Mouse (Mus musculus) kidney, embryonic 14.5 days (tissue): ENCODE measurements around the gene Arl10. TPM values are rescaled to one million over a fixed set of nuclear protein-coding genes. Genes with fewer than 3 reads are reported as not detected.
"Not testable (repeated sequence)": the region's sequence is repeated elsewhere in the genome, so short reads cannot be mapped to it uniquely, and the experiment has no call there.

Source experiments
- ATAC-seq: fragments of 200-750 bp; cut with Nextera tagmentation; 2 replicates; pipeline ENCODE4 v1.8.0; 2017; ENCODE audit warnings: moderate number of reproducible peaks, mild to moderate bottlenecking, moderate TSS enrichment, moderate library complexity; ENCODE audit not compliant: low FRiP score, low TSS enrichment
- H3K27ac ChIP-seq: fragments of 300-500 bp; sonication (generic); 2 replicates; pipeline ENCODE4 v1.5.1; 2014; ENCODE audit warnings: low read depth, mild to moderate bottlenecking, low read length, moderate library complexity, mixed read lengths
- H3K27me3 ChIP-seq: fragments of 300-500 bp; sonication (generic); 2 replicates; pipeline ENCODE4 v1.6.1; 2014; ENCODE audit warnings: mild to moderate bottlenecking, low read length; ENCODE audit not compliant: control insufficient read depth, insufficient read depth
- H3K36me3 ChIP-seq: fragments of 300-500 bp; sonication (generic); 2 replicates; pipeline ENCODE4 v1.6.1; 2014; ENCODE audit warnings: low read length, mixed read lengths; ENCODE audit not compliant: control insufficient read depth, insufficient read depth
- H3K4me1 ChIP-seq: fragments of 300-500 bp; sonication (generic); 2 replicates; pipeline ENCODE4 v1.6.1; 2014; ENCODE audit warnings: low read length, mixed read lengths; ENCODE audit not compliant: control insufficient read depth, insufficient read depth
- H3K4me2 ChIP-seq: fragments of 300-500 bp; sonication (generic); replicated peaks from 2 replicates; pipeline ENCODE4 v1.6.1; 2014; ENCODE audit warnings: low read depth, mild to moderate bottlenecking, low read length
- H3K4me3 ChIP-seq: fragments of 300-500 bp; sonication (generic); 2 replicates; pipeline ENCODE4 v1.5.1; 2014; ENCODE audit warnings: mild to moderate bottlenecking, low read length
- H3K9ac ChIP-seq: fragments of 300-500 bp; sonication (generic); 2 replicates; pipeline ENCODE4 v1.6.1; 2014; ENCODE audit warnings: low read depth, mild to moderate bottlenecking, low read length, moderate library complexity
- H3K9me3 ChIP-seq: fragments of 300-500 bp; sonication (generic); 2 replicates; pipeline ENCODE4 v1.6.1; 2016; ENCODE audit warnings: low read length; ENCODE audit not compliant: control insufficient read depth
- WGBS: fragments of 180-500 bp; shearing (Covaris S2); extraction: QIAGEN DNeasy Blood & Tissue Kit; methylation state at CpG from one replicate; pipeline ENCODE4 v1.1.7; 2014; 5-methylcytosine and 5-hydroxymethylcytosine counted together
- polyA plus RNA-seq: library from polyadenylated mRNA; unstranded; fragments of >200 nt; fragmentation: Nextera tagmentation; extraction: Ambion mirVana; gene quantifications from 2 replicates; pipeline ENCODE4 v1.2.1, GENCODE M21; 2014

Arl10 gene
- polyA plus RNA-seq, 1 experiment from 2014 or later: 33.5 TPM

- H3K27me3 ChIP-seq: no peaks in the 10 kb centered on the region
- no peak overlapping the region for H3K4me3 ChIP-seq
- no peak for ATAC-seq
- no peak overlapping the region for H3K4me2 ChIP-seq
- H3K36me3 ChIP-seq: peaks cover 7% of the 10 kb centered on the region; the same call in 1 of the 2 replicates
- no peak overlapping the region for H3K27ac ChIP-seq
- H3K4me1 ChIP-seq: 0 out of 2 replicates have a peak, but pooled peaks cover 2% of the 10 kb centered on the region
- H3K9ac ChIP-seq: no peak overlapping the region
- H3K9me3 ChIP-seq: no peaks in the 10 kb centered on the region
- WGBS: 69% methylated on average over 4 of the region's 4 CpGs
These were observed 29.4 kb downstream of the Arl10 start for GRCm38 (mm10) chr13:54604221-54604620.

- Histone ChIP-seq H3K36me3 (peaks cover 5% of the 10 kb centered on the region; the same call in 1 of the 2 replicates), H3K9me3 (no peaks in the 10 kb centered on the region), H3K27me3 (no peaks in the 10 kb centered on the region), H3K4me1 (peaks cover 9% of the 10 kb centered on the region; the same call in 1 of the 2 replicates), H3K9ac (no peak overlapping the region), H3K4me2 (no peak overlapping the region), H3K27ac (no peak overlapping the region), H3K4me3 (no peak overlapping the region)
- WGBS: 76% methylated on average over 5 of the region's 5 CpGs
- no peak for ATAC-seq
These were observed 30.6 kb downstream of the Arl10 start for GRCm38 (mm10) chr13:54605426-54605825.

GRCm38 (mm10) chr13:54607204-54607603 is 32.4 kb downstream of the Arl10 start:
- no peak for ATAC-seq
- H3K4me3 ChIP-seq: no peak overlapping the region
- peaks cover 5% of the 10 kb centered on the region; the same call in 1 of the 2 replicates for H3K36me3 ChIP-seq
- 66% methylated on average over 5 of the region's 5 CpGs for WGBS
- H3K27ac ChIP-seq: no peak overlapping the region
- no peaks in the 10 kb centered on the region for H3K9me3 ChIP-seq
- peaks cover 13% of the 10 kb centered on the region; the same call in 1 of the 2 replicates for H3K4me1 ChIP-seq
- H3K27me3 ChIP-seq: no peaks in the 10 kb centered on the region
- H3K4me2 ChIP-seq: no peak overlapping the region
- no peak overlapping the region for H3K9ac ChIP-seq

DNA sequence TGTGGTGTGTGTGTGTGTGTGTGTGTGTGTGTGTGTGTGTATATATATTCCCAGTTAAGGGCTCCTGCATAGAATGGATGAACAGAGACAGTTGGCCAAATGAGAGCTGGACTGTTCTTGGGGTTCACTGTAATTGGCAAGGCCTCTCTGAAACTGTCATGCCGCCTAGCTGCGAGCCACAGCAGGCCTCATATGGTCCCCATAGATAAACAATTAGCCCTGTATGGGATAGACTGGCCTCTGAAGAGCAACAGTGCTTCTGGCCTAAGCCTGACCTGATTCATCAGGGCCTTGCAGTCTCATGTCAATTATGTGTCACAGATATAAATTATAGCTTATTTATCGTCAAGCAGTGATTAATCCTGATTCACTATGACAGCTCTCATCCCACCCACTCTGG is 33.2 kb downstream of the Arl10 start:
- Histone ChIP-seq H3K4me2 (no peak overlapping the region), H3K9ac (no peak overlapping the region), H3K27ac (no peak overlapping the region), H3K36me3 (peaks cover 5% of the 10 kb centered on the region; the same call in 1 of the 2 replicates), H3K4me1 (peaks cover 13% of the 10 kb centered on the region; the same call in 1 of the 2 replicates), H3K9me3 (no peaks in the 10 kb centered on the region), H3K4me3 (no peak overlapping the region), H3K27me3 (no peaks in the 10 kb centered on the region)
- no peak for ATAC-seq
- 76% methylated on average over 3 of the region's 3 CpGs for WGBS

DNA sequence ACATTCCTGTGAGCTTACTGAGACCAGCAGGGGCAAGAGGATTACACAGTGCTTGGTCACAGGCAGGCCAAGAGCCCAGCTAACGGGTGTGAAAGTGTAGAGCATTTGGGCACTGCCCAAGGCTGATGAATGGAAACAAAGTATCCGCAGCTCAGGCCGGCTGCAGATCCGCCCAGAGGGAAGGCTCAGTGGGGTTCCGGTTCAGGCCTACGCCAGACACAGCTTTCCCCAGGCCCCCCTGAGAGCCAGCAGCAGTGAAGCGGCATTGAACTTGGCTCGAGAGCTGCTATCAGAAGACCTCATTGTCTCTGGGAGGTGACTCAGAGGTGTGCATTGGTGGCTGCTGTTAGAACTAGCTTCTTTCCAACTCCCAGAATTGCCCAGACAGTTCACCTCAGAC is 33.9 kb downstream of the Arl10 start:
- Histone ChIP-seq H3K4me1 (peaks cover 13% of the 10 kb centered on the region; the same call in 1 of the 2 replicates), H3K9ac (no peak overlapping the region), H3K36me3 (peaks cover 5% of the 10 kb centered on the region; the same call in 1 of the 2 replicates), H3K27me3 (no peaks in the 10 kb centered on the region), H3K27ac (no peak overlapping the region), H3K4me2 (no peak overlapping the region), H3K9me3 (no peaks in the 10 kb centered on the region), H3K4me3 (no peak overlapping the region)
- no peak for ATAC-seq
- WGBS: 34% methylated on average over 8 of the region's 8 CpGs

- Histone ChIP-seq H3K9ac (no peak overlapping the region), H3K9me3 (no peaks in the 10 kb centered on the region), H3K4me1 (peaks cover 13% of the 10 kb centered on the region; the same call in 1 of the 2 replicates), H3K4me3 (no peak overlapping the region), H3K4me2 (no peak overlapping the region; the same call in 1 of the 2 replicates), H3K27me3 (no peaks in the 10 kb centered on the region), H3K27ac (no peak overlapping the region), H3K36me3 (peaks cover 5% of the 10 kb centered on the region; the same call in 1 of the 2 replicates)
- 35% methylated on average over 1 of the region's 1 CpGs for WGBS
- ATAC-seq: no peak
These were observed 34.5 kb downstream of the Arl10 start for GRCm38 (mm10) chr13:54609301-54609700.

GRCm38 (mm10) chr13:54610613-54610971 is 35.8 kb downstream of the Arl10 start:
- H3K4me1 ChIP-seq: peaks cover 13% of the 10 kb centered on the region; the same call in 1 of the 2 replicates
- no peaks in the 10 kb centered on the region for H3K9me3 ChIP-seq
- H3K36me3 ChIP-seq: 0 out of 2 replicates have a peak, but pooled peaks cover 5% of the 10 kb centered on the region
- H3K4me2 ChIP-seq: peak overlapping the region; percentile 89
- 8% methylated on average over 13 of the region's 13 CpGs for WGBS
- H3K27ac ChIP-seq: peak overlapping the region; percentile 15; the same call in 1 of the 2 replicates
- H3K4me3 ChIP-seq: peak overlapping the region; percentile 60
- peak; percentile 29; the same call in 1 of the 2 replicates for ATAC-seq
- peak overlapping the region; percentile 76 for H3K9ac ChIP-seq
- no peaks in the 10 kb centered on the region for H3K27me3 ChIP-seq

GRCm38 (mm10) chr13:54610972-54611754 is 36.3 kb downstream of the Arl10 start, which contains the start of gene Cltb:
Gene Cltb, minus strand, starts transcription at chr13:54611344.
- WGBS: under 1% methylated on average over 63 of the region's 66 CpGs
- H3K36me3 ChIP-seq: 0 out of 2 replicates have a peak, but pooled peaks cover 5% of the 10 kb centered on the region

GRCm38 (mm10) chr13:54613141-54613540 is 38.3 kb downstream of the Arl10 start:
- H3K4me3 ChIP-seq, H3K9ac ChIP-seq, H3K9me3 ChIP-seq, H3K36me3 ChIP-seq, H3K27me3 ChIP-seq, H3K27ac ChIP-seq, H3K4me2 ChIP-seq, ATAC-seq: not testable (repeated sequence)
- WGBS: 81% methylated on average over 8 of the region's 8 CpGs
- peaks cover 13% of the 10 kb centered on the region; the same call in 1 of the 2 replicates for H3K4me1 ChIP-seq

More at GRCm38 (mm10) chr13:54610972-54611754, 36.3 kb downstream of the Arl10 start, which contains the start of gene Cltb:
- Histone ChIP-seq H3K27me3 (no peaks in the 10 kb centered on the region), H3K9me3 (no peaks in the 10 kb centered on the region), H3K27ac (peak within 1 kb of the TSS; percentile 15; the same call in 1 of the 2 replicates), H3K9ac (peak within 1 kb of the TSS; percentile 76), H3K4me3 (peak within 1 kb of the TSS; percentile 60), H3K4me1 (peaks cover 13% of the 10 kb centered on the region; the same call in 1 of the 2 replicates), H3K4me2 (peak within 1 kb of the TSS; percentile 89)
- peak; percentile 65 for ATAC-seq
